Mouse (Mus musculus): ENCODE results near the gene Osbpl10. TPM values are rescaled to one million over a fixed set of nuclear protein-coding genes. Genes with fewer than 3 reads are reported as not detected.

The Osbpl10 gene
- polyA plus RNA-seq, 1 experiment = 7.0 TPM

DNA sequence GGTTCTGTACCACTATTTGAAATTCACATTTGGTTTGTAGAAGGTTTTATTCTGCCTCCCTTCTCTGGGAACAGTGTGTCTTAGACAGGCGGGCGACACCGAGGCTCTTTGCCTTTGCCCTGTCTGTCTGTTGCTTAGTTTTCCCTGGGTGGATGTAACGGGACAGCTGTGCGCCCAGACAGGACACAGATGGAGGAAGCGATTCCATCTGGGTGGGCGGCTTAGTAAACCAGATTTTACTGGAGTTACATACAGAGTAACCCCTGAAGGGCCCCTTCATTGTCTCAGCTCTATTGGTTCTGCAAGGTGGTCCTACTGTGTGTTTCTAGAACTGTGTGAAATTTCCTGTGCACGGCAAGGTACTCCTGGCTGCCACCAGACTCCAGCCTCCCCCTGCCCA lies 201.6 kb downstream of the Osbpl10 start:
- H3K4me1 ChIP-seq (ENCODE audit: control insufficient read depth, insufficient read depth, low read length) = no peaks in the 10 kb centered on the region
- no peak overlapping the region for H3K27ac ChIP-seq (ENCODE audit: insufficient read depth, low read depth, low read length)
- 74% methylated on average over 8 of the region's 8 CpGs for WGBS
- H3K27me3 ChIP-seq (replicated peaks; ENCODE audit: control insufficient read depth, insufficient read depth, low read length) = no peaks in the 10 kb centered on the region
- no peak overlapping the region for H3K4me3 ChIP-seq (ENCODE audit: insufficient read depth, low read depth, low read length)
- no peaks in the 10 kb centered on the region for H3K36me3 ChIP-seq (ENCODE audit: control insufficient read depth, insufficient read depth, low read length)
- TF ChIP-seq POLR2A (IDR thresholded peaks at IDR 0.05; ENCODE audit: low read depth, low read length) = no peak
- DNase-seq = no peak

DNA sequence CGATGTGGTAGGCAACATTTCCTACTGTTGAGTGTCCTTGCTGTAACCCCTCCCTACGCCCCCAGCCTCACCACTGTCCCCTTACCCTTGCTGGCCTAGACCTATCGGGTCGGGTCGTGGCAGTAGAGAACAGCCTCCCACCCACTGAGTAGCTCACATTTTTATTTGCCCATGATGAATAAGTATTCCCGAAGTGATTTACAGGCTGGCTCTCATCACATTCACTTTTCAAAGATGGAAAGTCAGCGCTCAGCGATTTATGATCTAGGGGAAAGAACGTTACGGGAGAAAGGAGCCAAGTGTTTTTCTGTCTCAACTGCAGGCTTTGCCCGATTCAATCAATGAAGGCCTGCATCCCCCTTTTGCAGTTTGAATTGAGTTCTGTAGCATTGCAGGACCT lies 208.0 kb downstream of the Osbpl10 start:
- H3K27ac ChIP-seq (ENCODE audit: insufficient read depth, low read depth, low read length) = no peak overlapping the region
- 66% methylated on average over 11 of the region's 11 CpGs for WGBS
- H3K27me3 ChIP-seq (replicated peaks; ENCODE audit: control insufficient read depth, insufficient read depth, low read length) = no peaks in the 10 kb centered on the region
- H3K4me3 ChIP-seq (ENCODE audit: insufficient read depth, low read depth, low read length) = no peak overlapping the region
- H3K4me1 ChIP-seq (ENCODE audit: control insufficient read depth, insufficient read depth, low read length) = no peaks in the 10 kb centered on the region
- no peak for TF ChIP-seq CTCF (conservative IDR thresholded peaks at IDR 0.05; ENCODE audit: insufficient read depth, insufficient read length, low read depth, low read length)
- TF ChIP-seq POLR2A (IDR thresholded peaks at IDR 0.05; ENCODE audit: low read depth, low read length) = no peak
- no peak for DNase-seq
- H3K36me3 ChIP-seq (ENCODE audit: control insufficient read depth, insufficient read depth, low read length) = no peaks in the 10 kb centered on the region

DNA sequence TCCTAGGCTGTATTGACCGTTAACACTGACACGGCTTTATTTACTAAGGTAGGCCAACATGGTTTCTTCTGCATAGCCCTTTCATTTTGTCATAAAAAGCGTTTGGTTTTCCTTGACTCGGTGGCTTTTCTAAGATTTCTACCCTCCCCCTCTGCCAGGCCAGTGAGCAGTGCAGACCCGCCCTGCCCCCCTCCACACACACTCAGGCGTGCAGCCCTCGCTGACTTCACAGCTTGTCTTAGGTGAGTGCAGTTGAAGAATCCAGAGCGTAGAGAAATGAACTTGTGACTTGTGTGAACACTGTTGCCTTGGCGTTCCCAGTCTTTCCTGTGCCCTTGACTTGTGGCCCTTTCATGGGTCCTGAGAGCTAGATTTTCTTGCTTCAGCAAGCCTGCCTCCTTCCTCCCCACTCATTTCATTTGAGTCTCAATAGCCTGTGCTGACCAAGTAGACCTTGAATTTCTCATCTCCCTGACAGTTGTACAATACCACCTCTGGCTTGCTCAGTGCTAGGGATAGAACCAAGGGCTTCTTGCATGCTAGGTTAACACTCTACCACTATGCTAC lies 212.1 kb downstream of the Osbpl10 start:
- DNase-seq = no peak
- Histone ChIP-seq H3K36me3 (ENCODE audit: control insufficient read depth, insufficient read depth, low read length) (no peaks in the 10 kb centered on the region), H3K4me3 (ENCODE audit: insufficient read depth, low read depth, low read length) (no peak overlapping the region), H3K27me3 (replicated peaks; ENCODE audit: control insufficient read depth, insufficient read depth, low read length) (no peaks in the 10 kb centered on the region), H3K4me1 (ENCODE audit: control insufficient read depth, insufficient read depth, low read length) (no peaks in the 10 kb centered on the region), H3K27ac (ENCODE audit: insufficient read depth, low read depth, low read length) (no peak overlapping the region)
- no peak for TF ChIP-seq CTCF (conservative IDR thresholded peaks at IDR 0.05; ENCODE audit: insufficient read depth, insufficient read length, low read depth, low read length)
- TF ChIP-seq POLR2A (IDR thresholded peaks at IDR 0.05; ENCODE audit: low read depth, low read length) = no peak
- 56% methylated on average over 9 of the region's 9 CpGs for WGBS

DNA sequence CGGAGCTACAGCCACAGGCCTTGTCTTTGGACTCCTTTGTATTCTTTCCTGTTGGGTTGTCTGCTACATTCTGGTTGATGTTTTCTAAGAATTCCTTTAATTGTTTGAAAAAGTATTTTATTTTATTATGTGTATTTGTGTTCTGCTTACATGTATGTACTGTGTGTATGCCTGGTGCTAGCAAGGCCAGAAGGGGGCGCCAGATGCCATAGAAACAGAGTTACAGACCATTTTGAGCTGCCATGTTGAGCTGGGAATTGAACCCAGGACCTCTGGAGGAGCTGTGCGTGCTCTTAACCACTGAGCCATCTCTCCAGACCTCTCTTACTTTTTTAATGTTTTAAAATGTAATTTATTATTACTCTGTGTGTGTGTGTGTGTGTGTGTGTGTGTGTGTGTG lies 214.5 kb downstream of the Osbpl10 start:
- WGBS = 82% methylated on average over 3 of the region's 3 CpGs

DNA sequence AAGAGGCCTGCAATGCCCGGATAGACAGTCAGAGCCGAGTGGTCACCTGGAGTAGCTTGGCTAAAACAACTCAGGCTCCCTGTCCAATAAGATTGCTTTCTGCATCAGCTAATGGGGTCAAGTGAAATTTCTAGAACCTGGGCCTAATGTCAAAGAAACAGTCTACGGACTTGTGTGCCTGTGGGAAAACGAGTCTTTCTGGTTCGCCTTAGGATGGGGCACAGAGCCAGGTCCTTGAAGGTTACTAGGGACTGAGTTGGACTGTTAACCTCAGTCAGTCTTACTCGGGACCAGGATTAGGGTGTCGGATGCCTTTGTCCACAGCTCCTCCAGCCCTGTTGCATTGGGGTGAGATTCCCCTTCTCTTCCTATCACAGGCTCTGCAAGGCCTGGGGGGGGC lies 218.7 kb downstream of the Osbpl10 start:
- TF ChIP-seq CTCF (conservative IDR thresholded peaks at IDR 0.05; ENCODE audit: insufficient read depth, insufficient read length, low read depth, low read length) = no peak
- TF ChIP-seq POLR2A (IDR thresholded peaks at IDR 0.05; ENCODE audit: low read depth, low read length) = no peak
- Histone ChIP-seq H3K27me3 (replicated peaks; ENCODE audit: control insufficient read depth, insufficient read depth, low read length) (no peaks in the 10 kb centered on the region), H3K36me3 (ENCODE audit: control insufficient read depth, insufficient read depth, low read length) (no peaks in the 10 kb centered on the region), H3K27ac (ENCODE audit: insufficient read depth, low read depth, low read length) (no peak overlapping the region), H3K4me3 (ENCODE audit: insufficient read depth, low read depth, low read length) (no peak overlapping the region), H3K4me1 (ENCODE audit: control insufficient read depth, insufficient read depth, low read length) (no peaks in the 10 kb centered on the region)
- 52% methylated on average over 7 of the region's 7 CpGs for WGBS
- DNase-seq = peak; percentile 25

More for the DNA sequence above, 214.5 kb downstream of the Osbpl10 start:
- Histone ChIP-seq H3K36me3 (ENCODE audit: control insufficient read depth, insufficient read depth, low read length) (no peaks in the 10 kb centered on the region), H3K4me1 (ENCODE audit: control insufficient read depth, insufficient read depth, low read length) (no peaks in the 10 kb centered on the region), H3K27me3 (replicated peaks; ENCODE audit: control insufficient read depth, insufficient read depth, low read length) (no peaks in the 10 kb centered on the region), H3K4me3 (ENCODE audit: insufficient read depth, low read depth, low read length) (no peak overlapping the region), H3K27ac (ENCODE audit: insufficient read depth, low read depth, low read length) (no peak overlapping the region)
- 0 out of 2 replicates have a peak, but pooled peaks have one; percentile 18 for TF ChIP-seq CTCF (conservative IDR thresholded peaks at IDR 0.05; ENCODE audit: insufficient read depth, insufficient read length, low read depth, low read length)
- TF ChIP-seq POLR2A (IDR thresholded peaks at IDR 0.05; ENCODE audit: low read depth, low read length) = no peak
- DNase-seq = no peak

DNA sequence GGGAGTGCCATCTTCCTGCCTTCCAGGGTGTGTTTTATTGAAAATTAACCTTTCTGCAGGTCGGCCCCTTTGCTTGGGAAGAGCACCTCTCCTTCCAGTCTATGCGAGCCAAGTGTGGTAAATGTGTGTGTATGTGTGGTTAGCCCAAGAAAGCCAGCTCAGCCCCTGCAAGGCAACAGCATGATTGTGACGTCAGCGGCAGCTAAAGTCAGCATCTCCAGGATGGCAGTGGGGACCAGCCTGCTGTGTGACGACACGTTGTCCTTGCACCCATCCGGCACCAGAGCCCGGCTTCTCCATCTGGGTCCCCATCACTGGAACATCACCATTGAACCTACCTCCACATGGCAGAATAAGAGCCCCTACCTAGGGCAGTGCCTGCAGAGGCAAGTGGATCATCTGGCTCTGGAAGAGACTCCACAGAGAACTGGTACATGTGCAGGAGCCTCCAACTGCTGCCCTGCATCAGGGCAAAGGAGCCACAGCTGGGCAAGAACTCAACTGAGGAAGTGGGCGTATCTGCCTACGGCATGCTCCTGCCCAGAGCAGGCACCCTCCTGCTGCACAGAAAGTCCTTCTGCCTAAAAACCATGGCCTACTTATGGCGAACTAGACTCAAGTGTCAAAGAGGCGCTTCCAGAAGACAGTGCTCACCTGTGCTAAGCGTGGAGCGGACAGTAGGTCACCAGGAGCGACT lies 221.9 kb downstream of the Osbpl10 start:
- no peak for TF ChIP-seq POLR2A (IDR thresholded peaks at IDR 0.05; ENCODE audit: low read depth, low read length)
- TF ChIP-seq CTCF (conservative IDR thresholded peaks at IDR 0.05; ENCODE audit: insufficient read depth, insufficient read length, low read depth, low read length) = no peak
- no peaks in the 10 kb centered on the region for H3K4me1 ChIP-seq (ENCODE audit: control insufficient read depth, insufficient read depth, low read length)
- no peak for DNase-seq
- H3K36me3 ChIP-seq (ENCODE audit: control insufficient read depth, insufficient read depth, low read length) = no peaks in the 10 kb centered on the region
- no peaks in the 10 kb centered on the region for H3K27me3 ChIP-seq (replicated peaks; ENCODE audit: control insufficient read depth, insufficient read depth, low read length)
- WGBS = 94% methylated on average over 15 of the region's 15 CpGs
- no peak overlapping the region for H3K4me3 ChIP-seq (ENCODE audit: insufficient read depth, low read depth, low read length)
- H3K27ac ChIP-seq (ENCODE audit: insufficient read depth, low read depth, low read length) = no peak overlapping the region

DNA sequence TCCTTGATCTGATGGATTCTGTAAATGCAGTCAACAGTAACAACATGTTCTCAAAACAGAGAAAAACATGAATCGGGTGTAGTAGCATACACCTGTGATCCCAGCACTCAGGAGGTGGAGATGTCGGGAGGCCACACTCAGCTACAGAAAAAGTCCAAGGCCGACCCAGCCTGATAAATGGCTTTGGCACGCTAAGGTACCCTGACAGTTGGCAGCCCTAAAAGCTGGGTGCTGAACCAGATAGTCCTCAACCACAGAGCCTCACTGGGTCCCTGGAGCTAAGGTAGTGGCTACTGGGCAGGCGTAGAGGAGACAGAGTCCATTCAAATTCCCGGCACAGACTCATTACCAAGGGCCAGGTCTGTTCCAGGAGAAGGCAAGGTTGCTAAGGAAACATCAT lies 222.9 kb downstream of the Osbpl10 start:
- Histone ChIP-seq H3K27me3 (replicated peaks; ENCODE audit: control insufficient read depth, insufficient read depth, low read length) (no peaks in the 10 kb centered on the region), H3K27ac (ENCODE audit: insufficient read depth, low read depth, low read length) (no peak overlapping the region), H3K4me1 (ENCODE audit: control insufficient read depth, insufficient read depth, low read length) (no peaks in the 10 kb centered on the region), H3K36me3 (ENCODE audit: control insufficient read depth, insufficient read depth, low read length) (no peaks in the 10 kb centered on the region), H3K4me3 (ENCODE audit: insufficient read depth, low read depth, low read length) (no peak overlapping the region)
- DNase-seq = no peak
- TF ChIP-seq POLR2A (IDR thresholded peaks at IDR 0.05; ENCODE audit: low read depth, low read length) = no peak
- TF ChIP-seq CTCF (conservative IDR thresholded peaks at IDR 0.05; ENCODE audit: insufficient read depth, insufficient read length, low read depth, low read length) = no peak
- 91% methylated on average over 6 of the region's 6 CpGs for WGBS
